Mouse (Mus musculus): Measurements from ENCODE around the gene Ppp1r1a. TPM values are rescaled to one million over a fixed set of nuclear protein-coding genes. Genes with fewer than 3 reads are reported as not detected.

Ppp1r1a gene
- polyA plus RNA-seq, 1 experiment from 2014 or later, result 1.0 TPM

- Histone ChIP-seq H3K36me3 (ENCODE audit: control insufficient read depth, insufficient read depth) (no peaks in the 10 kb centered on the region), H3K27me3 (ENCODE audit: control insufficient read depth, insufficient read depth, low read depth, low read length) (no peaks in the 10 kb centered on the region), H3K9ac (ENCODE audit: low read depth, low read length) (no peak overlapping the region), H3K4me1 (ENCODE audit: control insufficient read depth, low read depth, low read length) (no peaks in the 10 kb centered on the region), H3K4me2 (ENCODE audit: low read depth, low read length) (no peak overlapping the region), H3K9me3 (replicated peaks; ENCODE audit: control insufficient read depth, low read length) (no peaks in the 10 kb centered on the region), H3K4me3 (ENCODE audit: low read depth, low read length) (no peak overlapping the region), H3K27ac (ENCODE audit: low read length) (no peak overlapping the region)
- no peak for ATAC-seq (ENCODE audit: low read depth)
- WGBS (ENCODE audit: insufficient replicate concordance), result 45% methylated on average over 3 of the region's 3 CpGs
Measured at GRCm38 (mm10) chr15:103485106-103485505, 52.7 kb downstream of the Ppp1r1a start.

GRCm38 (mm10) chr15:103484490-103484889, 53.3 kb downstream of the Ppp1r1a start:
- Histone ChIP-seq H3K4me2 (ENCODE audit: low read depth, low read length) (no peak overlapping the region), H3K4me1 (ENCODE audit: control insufficient read depth, low read depth, low read length) (no peaks in the 10 kb centered on the region), H3K27me3 (ENCODE audit: control insufficient read depth, insufficient read depth, low read depth, low read length) (no peaks in the 10 kb centered on the region), H3K36me3 (ENCODE audit: control insufficient read depth, insufficient read depth) (no peaks in the 10 kb centered on the region), H3K4me3 (ENCODE audit: low read depth, low read length) (no peak overlapping the region), H3K9ac (ENCODE audit: low read depth, low read length) (no peak overlapping the region), H3K9me3 (replicated peaks; ENCODE audit: control insufficient read depth, low read length) (no peaks in the 10 kb centered on the region), H3K27ac (ENCODE audit: low read length) (no peak overlapping the region)
- ATAC-seq (ENCODE audit: low read depth), result no peak
- WGBS (ENCODE audit: insufficient replicate concordance), result 58% methylated on average over 2 of the region's 2 CpGs

- Histone ChIP-seq H3K4me2 (ENCODE audit: low read depth, low read length) (no peak overlapping the region), H3K36me3 (ENCODE audit: control insufficient read depth, insufficient read depth) (no peaks in the 10 kb centered on the region), H3K27ac (ENCODE audit: low read length) (no peak overlapping the region), H3K9me3 (replicated peaks; ENCODE audit: control insufficient read depth, low read length) (no peaks in the 10 kb centered on the region), H3K9ac (ENCODE audit: low read depth, low read length) (no peak overlapping the region), H3K4me1 (ENCODE audit: control insufficient read depth, low read depth, low read length) (no peaks in the 10 kb centered on the region), H3K27me3 (ENCODE audit: control insufficient read depth, insufficient read depth, low read depth, low read length) (no peaks in the 10 kb centered on the region), H3K4me3 (ENCODE audit: low read depth, low read length) (no peak overlapping the region)
- ATAC-seq (ENCODE audit: low read depth), result no peak
- 13% methylated on average over 1 of the region's 1 CpGs for WGBS (ENCODE audit: insufficient replicate concordance)
Measured at GRCm38 (mm10) chr15:103482488-103482887, 55.3 kb downstream of the Ppp1r1a start.

Other genes with a start within 250 kb of the Ppp1r1a start
- gene Gpr84, start 227.4 kb downstream of the Ppp1r1a start, polyA plus RNA-seq (2015; fragmentation: Nextera tagmentation; extraction: Ambion mirVana), result 1.0 and 1.1 TPM in 2 replicates
- gene Zfp385a, start 197.9 kb downstream of the Ppp1r1a start, polyA plus RNA-seq (2015; fragmentation: Nextera tagmentation; extraction: Ambion mirVana), result 5.5 and 7.0 TPM in 2 replicates
- 18.4 and 19.6 TPM in 2 replicates for gene Itga5, start 171.2 kb downstream of the Ppp1r1a start, polyA plus RNA-seq (2015; fragmentation: Nextera tagmentation; extraction: Ambion mirVana)
- not detected in 2 replicates for gene Gtsf1, start 107.5 kb downstream of the Ppp1r1a start, polyA plus RNA-seq (2015; fragmentation: Nextera tagmentation; extraction: Ambion mirVana)
- not detected in 2 replicates for gene Gtsf2, start 89.5 kb downstream of the Ppp1r1a start, polyA plus RNA-seq (2015; fragmentation: Nextera tagmentation; extraction: Ambion mirVana)
- gene Nckap1l, start 84.2 kb downstream of the Ppp1r1a start, polyA plus RNA-seq (2015; fragmentation: Nextera tagmentation; extraction: Ambion mirVana), result 8.1 TPM in 2 replicates
- 0.31 and 0.34 TPM in 2 replicates for gene Pde1b, start 35.0 kb downstream of the Ppp1r1a start, polyA plus RNA-seq (2015; fragmentation: Nextera tagmentation; extraction: Ambion mirVana)
- gene Glycam1, start 27.1 kb upstream of the Ppp1r1a start, polyA plus RNA-seq (2015; fragmentation: Nextera tagmentation; extraction: Ambion mirVana), result not detected in 2 replicates
- gene Mucl1, start 217.5 kb upstream of the Ppp1r1a start, polyA plus RNA-seq (2015; fragmentation: Nextera tagmentation; extraction: Ambion mirVana), result not detected in 2 replicates